Mouse (Mus musculus): ENCODE results near the gene Ube2o. TPM values are rescaled to one million over a fixed set of nuclear protein-coding genes. Genes with fewer than 3 reads are reported as not detected.

The Ube2o gene
- polyA plus RNA-seq, 1 experiment from 2014 or later: 12.7 TPM

DNA sequence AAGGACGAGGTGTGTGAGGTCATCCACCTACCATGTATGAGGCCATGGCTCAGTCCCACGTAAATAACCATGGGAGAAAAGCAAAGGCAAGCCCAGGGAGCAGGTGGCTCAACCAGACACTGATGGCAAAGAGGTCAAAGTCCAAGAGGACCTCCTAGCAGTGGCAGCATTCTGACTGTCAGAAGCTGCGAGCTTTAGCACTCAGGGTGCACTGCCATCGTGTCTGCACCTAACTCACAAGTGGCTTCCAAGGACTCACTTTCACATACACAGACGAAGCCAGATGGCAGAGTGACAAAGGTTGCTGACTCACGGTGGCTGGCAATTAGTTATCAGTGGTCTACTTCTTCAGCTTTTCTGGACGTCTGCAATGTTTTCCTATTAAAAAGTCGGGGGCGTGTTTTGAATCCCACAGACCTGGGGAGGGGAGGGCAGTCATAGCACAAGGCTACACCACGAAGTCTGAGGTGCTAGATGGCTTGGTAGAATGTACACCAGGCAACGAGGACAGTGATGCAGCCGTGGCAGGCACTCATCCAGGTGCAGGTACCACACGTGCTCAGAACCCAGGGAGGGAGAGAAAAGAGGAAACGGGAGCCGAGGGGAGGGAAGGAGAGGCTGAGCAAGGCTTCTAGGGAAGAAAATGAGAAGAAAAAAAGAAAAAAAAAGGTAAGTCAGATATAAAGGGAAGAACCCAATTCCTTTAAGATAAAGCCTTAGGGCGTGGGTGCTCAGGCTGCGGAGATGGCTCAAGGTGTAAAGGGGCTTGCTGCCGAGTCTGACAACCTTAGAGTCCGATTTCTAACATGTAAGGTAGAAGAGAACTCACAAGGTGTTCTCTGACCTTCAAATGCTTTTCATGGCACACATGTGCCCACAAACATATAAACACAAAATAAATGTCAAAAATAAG lies 9.2 kb downstream of the Ube2o start:
- WGBS: 80% methylated on average over 19 of the region's 19 CpGs
- no peak for DNase-seq (ENCODE audit: low spot score)
- no peak overlapping the region for H3K27ac ChIP-seq
- no peaks in the 10 kb centered on the region for H3K9me3 ChIP-seq (replicated peaks)
- H3K4me3 ChIP-seq: no peak overlapping the region
- H3K27me3 ChIP-seq (ENCODE audit: low read depth, poor library complexity, severe bottlenecking): no peaks in the 10 kb centered on the region
- peaks cover 13% of the 10 kb centered on the region; the same call in 1 of the 2 replicates for H3K36me3 ChIP-seq
- H3K4me1 ChIP-seq: peaks cover 56% of the 10 kb centered on the region

DNA sequence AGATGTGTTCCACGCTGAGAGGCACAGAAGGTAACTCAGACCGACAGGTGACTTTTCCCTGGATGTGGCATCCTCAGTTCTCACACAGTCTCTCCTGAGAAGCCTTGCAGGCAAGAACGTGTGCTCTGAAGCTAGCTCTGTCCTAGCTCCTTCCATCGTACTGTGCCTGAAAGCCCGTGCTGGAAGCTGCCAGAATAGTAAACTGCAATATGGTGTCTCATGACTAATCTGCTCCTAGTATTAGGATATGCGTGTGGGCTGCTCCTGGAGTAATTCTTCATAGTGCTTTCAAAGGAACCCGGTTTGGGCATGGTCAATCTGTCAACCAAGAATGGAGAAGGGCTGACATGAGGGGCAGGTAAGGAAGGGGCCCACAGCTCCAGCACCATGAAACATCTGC lies 10.4 kb downstream of the Ube2o start:
- no peak overlapping the region for H3K4me3 ChIP-seq
- WGBS: 88% methylated on average over 7 of the region's 7 CpGs
- no peak for DNase-seq (ENCODE audit: low spot score)
- H3K4me1 ChIP-seq: peaks cover 54% of the 10 kb centered on the region
- no peak overlapping the region for H3K27ac ChIP-seq
- H3K36me3 ChIP-seq: peaks cover 13% of the 10 kb centered on the region; the same call in 1 of the 2 replicates
- no peaks in the 10 kb centered on the region for H3K9me3 ChIP-seq (replicated peaks)
- H3K27me3 ChIP-seq (ENCODE audit: low read depth, poor library complexity, severe bottlenecking): no peaks in the 10 kb centered on the region

DNA sequence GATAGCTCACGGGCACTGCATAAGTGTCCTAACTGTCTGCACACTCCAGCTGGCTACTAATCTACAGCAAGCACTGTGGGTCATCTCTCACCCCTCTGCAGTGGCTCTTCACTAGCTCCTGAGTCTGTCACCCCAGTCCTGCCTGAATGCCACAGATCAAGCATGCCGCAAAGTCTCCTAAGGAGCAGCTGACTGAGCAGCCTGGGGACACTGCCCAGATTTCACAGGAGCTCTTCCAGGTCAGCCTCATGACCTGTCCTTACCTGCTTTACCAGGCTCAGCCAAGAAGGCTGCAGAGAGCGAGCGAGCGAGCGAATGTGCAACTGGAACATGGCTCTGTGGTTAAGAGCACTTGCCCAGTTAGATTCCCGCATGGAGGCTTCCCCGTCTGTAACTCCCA lies 13.7 kb downstream of the Ube2o start:
- 86% methylated on average over 8 of the region's 8 CpGs for WGBS
- Histone ChIP-seq H3K27ac (no peak overlapping the region), H3K36me3 (peaks cover 19% of the 10 kb centered on the region), H3K27me3 (ENCODE audit: low read depth, poor library complexity, severe bottlenecking) (no peaks in the 10 kb centered on the region), H3K9me3 (replicated peaks) (no peaks in the 10 kb centered on the region), H3K4me1 (peaks cover 30% of the 10 kb centered on the region), H3K4me3 (no peak overlapping the region)
- no peak for DNase-seq (ENCODE audit: low spot score)

DNA sequence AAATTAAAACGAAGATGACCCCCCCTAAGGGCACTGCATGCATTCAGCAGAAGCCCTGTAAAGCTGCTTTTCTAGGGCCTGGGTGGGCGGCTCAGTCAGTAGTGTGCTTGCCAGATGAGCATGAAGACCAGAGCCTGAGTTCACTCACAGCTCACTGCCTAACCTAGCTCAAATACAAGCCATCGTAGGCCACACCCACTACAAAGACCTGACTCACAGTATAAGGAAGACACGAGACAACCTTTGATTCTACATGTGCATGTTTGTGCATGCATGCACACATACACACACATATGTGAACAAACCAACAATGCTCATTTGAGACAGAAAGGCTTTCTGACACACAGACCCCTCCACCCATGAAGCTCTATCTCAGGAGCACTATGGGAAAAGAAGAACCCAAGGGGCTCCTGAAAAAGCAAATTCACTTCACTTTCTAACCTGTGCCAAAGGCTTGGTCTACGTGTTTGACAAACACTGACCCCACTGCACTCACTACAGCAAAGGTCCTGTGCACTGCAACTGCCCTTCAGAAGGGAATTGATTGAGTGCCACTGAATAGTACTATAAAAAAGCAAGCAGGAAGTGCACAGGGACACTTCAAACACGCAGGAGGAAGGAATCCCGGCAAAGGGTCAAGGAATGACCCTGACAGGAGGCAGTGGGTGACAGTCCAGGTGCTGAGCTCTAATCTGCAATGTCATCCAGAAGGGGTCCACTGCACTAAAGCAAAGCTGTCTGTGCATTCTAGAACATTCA lies 15.8 kb downstream of the Ube2o start:
- Histone ChIP-seq H3K27me3 (ENCODE audit: low read depth, poor library complexity, severe bottlenecking) (no peaks in the 10 kb centered on the region), H3K4me1 (peaks cover 22% of the 10 kb centered on the region), H3K36me3 (peaks cover 14% of the 10 kb centered on the region; the same call in 1 of the 2 replicates), H3K27ac (no peak overlapping the region), H3K4me3 (no peak overlapping the region), H3K9me3 (replicated peaks) (no peaks in the 10 kb centered on the region)
- 44% methylated on average over 7 of the region's 7 CpGs for WGBS
- DNase-seq (ENCODE audit: low spot score): no peak

DNA sequence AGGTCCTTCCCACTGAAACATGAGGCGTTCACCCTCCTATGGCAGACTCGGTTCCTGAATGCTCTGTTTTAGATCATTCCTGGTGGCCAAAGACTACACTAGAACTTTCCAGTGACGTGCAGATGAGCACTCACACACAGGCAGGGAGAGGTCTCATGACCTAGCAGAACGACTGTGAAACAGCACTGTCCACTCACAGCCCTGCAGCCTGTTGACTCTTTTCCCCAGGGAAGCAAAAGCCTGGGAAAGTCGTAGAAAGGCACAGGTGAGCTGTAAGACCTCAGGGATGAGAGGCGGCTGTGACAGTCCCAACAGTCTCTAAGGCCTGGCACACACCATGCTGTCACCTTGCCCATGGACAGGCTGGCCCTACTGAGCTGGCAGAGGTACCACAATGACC lies 24.9 kb downstream of the Ube2o start:
- DNase-seq (ENCODE audit: low spot score): no peak
- 70% methylated on average over 6 of the region's 6 CpGs for WGBS
- peaks cover 56% of the 10 kb centered on the region for H3K4me1 ChIP-seq
- H3K9me3 ChIP-seq (replicated peaks): no peaks in the 10 kb centered on the region
- H3K27ac ChIP-seq: no peak overlapping the region
- peaks cover 12% of the 10 kb centered on the region for H3K36me3 ChIP-seq
- no peak overlapping the region for H3K4me3 ChIP-seq
- no peaks in the 10 kb centered on the region for H3K27me3 ChIP-seq (ENCODE audit: low read depth, poor library complexity, severe bottlenecking)

DNA sequence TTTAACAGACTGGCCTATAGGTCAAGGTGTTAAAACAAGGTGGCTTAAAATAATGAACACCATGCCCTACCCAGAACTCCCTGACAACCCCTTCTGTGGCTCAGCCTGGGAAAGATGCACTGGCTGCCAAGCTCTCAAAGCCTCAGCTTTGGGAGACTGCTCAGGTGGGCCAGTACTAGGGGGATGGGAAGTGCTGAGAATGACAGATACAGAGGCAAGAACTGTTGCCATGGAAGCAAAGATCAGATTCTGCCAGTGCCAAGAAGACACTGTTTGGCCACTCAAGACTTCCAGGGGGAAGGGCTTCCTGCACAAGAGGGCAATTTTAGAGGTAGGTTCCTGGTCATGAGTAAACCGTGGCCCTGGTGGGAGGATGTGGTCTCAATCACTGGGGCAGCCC lies 25.7 kb downstream of the Ube2o start:
- DNase-seq (ENCODE audit: low spot score): no peak
- H3K27me3 ChIP-seq (ENCODE audit: low read depth, poor library complexity, severe bottlenecking): no peaks in the 10 kb centered on the region
- H3K9me3 ChIP-seq (replicated peaks): no peaks in the 10 kb centered on the region
- 57% methylated on average over 1 of the region's 1 CpGs for WGBS
- no peak overlapping the region for H3K27ac ChIP-seq
- no peak overlapping the region for H3K4me3 ChIP-seq
- peaks cover 64% of the 10 kb centered on the region for H3K4me1 ChIP-seq
- H3K36me3 ChIP-seq: peaks cover 12% of the 10 kb centered on the region

DNA sequence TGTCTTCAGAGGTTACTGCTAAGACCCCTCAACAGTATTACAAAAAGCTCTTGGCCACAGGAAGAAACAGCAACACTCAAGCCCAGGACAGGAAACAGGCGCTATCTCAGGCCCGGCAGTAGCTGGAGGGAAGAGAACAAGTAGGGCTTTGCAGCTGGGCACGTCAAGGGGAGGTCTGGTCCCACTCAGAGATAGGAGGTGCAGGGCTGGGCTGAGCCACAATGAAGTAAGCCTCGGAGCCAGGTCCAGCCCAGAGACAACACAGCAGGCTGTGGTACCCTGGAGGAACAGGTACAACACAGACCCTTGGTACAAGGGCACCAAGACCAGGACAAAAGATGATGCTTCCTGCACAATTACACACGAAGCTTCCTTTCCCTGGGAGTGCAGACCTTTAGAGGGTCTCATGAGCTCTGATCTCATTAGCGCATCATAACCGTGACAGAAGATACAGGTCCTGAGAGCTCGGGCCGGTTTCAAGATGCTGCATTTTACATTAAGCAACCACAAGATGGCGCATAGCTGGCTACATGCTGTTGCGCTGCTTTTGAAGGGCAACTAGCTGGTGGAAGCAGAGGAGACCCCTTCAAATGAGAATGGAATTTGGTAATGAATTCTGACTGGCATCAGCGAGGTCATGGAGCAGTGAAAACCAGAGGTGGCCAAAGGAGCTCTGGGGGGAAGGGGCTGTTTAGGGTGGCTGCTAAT lies 26.9 kb downstream of the Ube2o start:
- 54% methylated on average over 12 of the region's 12 CpGs for WGBS
- Histone ChIP-seq H3K36me3 (peaks cover 12% of the 10 kb centered on the region), H3K4me3 (no peak overlapping the region), H3K27ac (no peak overlapping the region), H3K27me3 (ENCODE audit: low read depth, poor library complexity, severe bottlenecking) (no peaks in the 10 kb centered on the region), H3K4me1 (peaks cover 68% of the 10 kb centered on the region), H3K9me3 (replicated peaks) (no peaks in the 10 kb centered on the region)
- no peak for DNase-seq (ENCODE audit: low spot score)

DNA sequence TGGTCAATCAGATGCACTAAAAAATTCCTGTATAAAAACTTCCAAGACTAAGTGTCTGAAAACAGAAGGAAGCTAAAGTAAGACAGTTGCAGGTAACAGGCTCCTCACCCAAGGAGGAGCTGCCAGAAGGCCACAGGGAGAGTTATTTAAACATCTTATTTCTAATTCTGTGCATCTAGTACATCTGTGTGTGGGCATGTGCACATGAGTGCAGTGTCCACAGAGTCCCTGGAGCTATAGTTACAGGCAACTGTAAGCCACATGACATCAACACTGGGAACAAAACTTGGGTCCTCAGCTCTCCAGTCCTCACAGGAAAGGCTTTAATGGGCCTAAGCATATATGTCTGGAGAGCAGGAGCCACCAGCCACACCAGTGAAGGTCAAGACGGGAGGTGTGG lies 29.1 kb downstream of the Ube2o start:
- H3K36me3 ChIP-seq: peaks cover 29% of the 10 kb centered on the region
- H3K27ac ChIP-seq: no peak overlapping the region
- H3K4me1 ChIP-seq: peaks cover 49% of the 10 kb centered on the region
- WGBS: 54% methylated on average over 1 of the region's 1 CpGs
- H3K4me3 ChIP-seq: no peak overlapping the region
- no peaks in the 10 kb centered on the region for H3K27me3 ChIP-seq (ENCODE audit: low read depth, poor library complexity, severe bottlenecking)
- no peaks in the 10 kb centered on the region for H3K9me3 ChIP-seq (replicated peaks)
- DNase-seq (ENCODE audit: low spot score): no peak

DNA sequence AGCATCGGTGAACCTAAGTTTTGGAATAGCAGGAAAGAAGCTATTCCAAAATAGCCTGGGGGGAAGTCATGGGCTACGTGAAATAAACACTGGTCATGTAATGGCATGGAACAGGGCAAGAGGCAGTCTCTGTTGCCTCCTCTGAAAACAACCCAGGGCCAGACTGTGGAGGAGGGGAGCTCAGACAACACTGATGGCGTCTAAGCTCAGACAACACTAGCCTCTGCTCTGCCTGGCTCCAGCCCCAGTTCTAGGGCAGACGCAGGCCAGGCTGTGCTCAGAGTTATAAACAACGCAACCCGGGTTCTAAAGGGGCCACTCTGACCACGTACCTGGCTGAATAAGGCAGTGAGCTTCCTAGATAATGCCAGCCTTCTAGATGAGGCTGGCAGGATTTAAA lies 30.5 kb downstream of the Ube2o start:
- Histone ChIP-seq H3K27ac (peak overlapping the region; percentile 32; the same call in 1 of the 2 replicates), H3K9me3 (replicated peaks) (no peaks in the 10 kb centered on the region), H3K27me3 (ENCODE audit: low read depth, poor library complexity, severe bottlenecking) (no peaks in the 10 kb centered on the region), H3K36me3 (peaks cover 43% of the 10 kb centered on the region), H3K4me3 (no peak overlapping the region), H3K4me1 (peaks cover 38% of the 10 kb centered on the region)
- WGBS: 64% methylated on average over 7 of the region's 7 CpGs
- DNase-seq (ENCODE audit: low spot score): no peak

DNA sequence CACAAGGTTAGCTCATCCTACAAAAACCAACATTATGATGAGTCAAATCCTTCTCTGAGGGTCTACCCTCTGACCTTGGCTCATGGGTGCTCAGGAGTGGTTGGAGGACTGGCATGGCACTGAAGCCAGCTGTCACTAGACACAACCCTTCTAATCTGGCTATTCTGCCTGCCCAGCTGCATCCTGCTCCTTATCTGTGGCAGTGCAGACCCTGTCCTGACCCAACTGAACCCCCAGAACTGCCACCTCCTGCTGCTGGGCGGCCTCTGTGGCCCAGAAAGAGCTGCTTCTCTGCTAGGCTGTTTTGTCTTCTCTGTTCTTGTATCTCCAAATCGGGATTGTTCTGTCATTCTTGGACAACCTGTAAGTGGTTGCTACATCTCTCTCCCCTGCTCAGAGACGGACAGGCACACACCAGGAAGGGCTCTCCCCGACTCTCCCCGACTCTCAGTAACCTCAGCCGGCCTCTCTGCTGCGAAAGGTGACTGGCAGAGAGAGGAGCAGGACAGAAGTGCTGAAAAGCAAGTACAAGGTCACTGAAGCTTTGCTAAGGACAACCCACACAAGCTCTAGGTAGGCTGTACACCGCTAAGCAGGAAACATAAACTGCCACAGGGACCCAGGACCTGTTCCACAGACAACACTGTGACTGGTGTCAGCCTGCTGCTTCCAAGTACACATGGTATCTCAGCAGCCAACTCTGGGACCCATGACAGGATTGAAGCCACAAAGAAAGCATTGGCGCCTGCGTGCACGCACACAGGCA lies 31.8 kb downstream of the Ube2o start:
- H3K27ac ChIP-seq: 0 out of 2 replicates have a peak overlapping the region, but pooled peaks have one; percentile 16
- H3K4me1 ChIP-seq: peaks cover 30% of the 10 kb centered on the region
- H3K4me3 ChIP-seq: no peak overlapping the region
- no peaks in the 10 kb centered on the region for H3K9me3 ChIP-seq (replicated peaks)
- peaks cover 56% of the 10 kb centered on the region for H3K36me3 ChIP-seq
- DNase-seq (ENCODE audit: low spot score): no peak
- 91% methylated on average over 11 of the region's 11 CpGs for WGBS
- H3K27me3 ChIP-seq (ENCODE audit: low read depth, poor library complexity, severe bottlenecking): no peaks in the 10 kb centered on the region

DNA sequence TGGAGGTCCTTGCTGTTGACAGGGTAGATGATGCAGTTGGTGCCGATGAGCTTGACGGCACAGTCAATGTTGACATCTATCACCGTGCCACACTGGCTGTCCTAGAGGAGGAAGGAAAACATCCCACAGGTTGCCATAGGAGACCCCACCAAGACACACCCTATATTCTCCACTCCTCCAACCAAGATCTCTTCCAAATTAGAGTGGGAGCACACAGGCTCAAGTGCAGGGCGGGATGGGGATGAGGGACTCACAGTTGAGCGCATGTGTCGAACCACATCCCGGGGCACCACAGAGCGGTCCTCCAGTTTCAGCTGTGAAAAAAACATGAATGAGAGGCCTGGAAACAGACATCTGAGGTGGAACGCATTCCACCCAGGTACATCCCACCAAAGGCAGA lies 32.5 kb downstream of the Ube2o start:
- WGBS: 98% methylated on average over 9 of the region's 9 CpGs
- DNase-seq (ENCODE audit: low spot score): no peak
- Histone ChIP-seq H3K4me1 (peaks cover 25% of the 10 kb centered on the region), H3K4me3 (no peak overlapping the region), H3K27ac (no peak overlapping the region), H3K9me3 (replicated peaks) (no peaks in the 10 kb centered on the region), H3K27me3 (ENCODE audit: low read depth, poor library complexity, severe bottlenecking) (no peaks in the 10 kb centered on the region), H3K36me3 (peaks cover 63% of the 10 kb centered on the region)
